Mouse (Mus musculus): ENCODE measurements around the gene Bsn.

Bsn gene

DNA sequence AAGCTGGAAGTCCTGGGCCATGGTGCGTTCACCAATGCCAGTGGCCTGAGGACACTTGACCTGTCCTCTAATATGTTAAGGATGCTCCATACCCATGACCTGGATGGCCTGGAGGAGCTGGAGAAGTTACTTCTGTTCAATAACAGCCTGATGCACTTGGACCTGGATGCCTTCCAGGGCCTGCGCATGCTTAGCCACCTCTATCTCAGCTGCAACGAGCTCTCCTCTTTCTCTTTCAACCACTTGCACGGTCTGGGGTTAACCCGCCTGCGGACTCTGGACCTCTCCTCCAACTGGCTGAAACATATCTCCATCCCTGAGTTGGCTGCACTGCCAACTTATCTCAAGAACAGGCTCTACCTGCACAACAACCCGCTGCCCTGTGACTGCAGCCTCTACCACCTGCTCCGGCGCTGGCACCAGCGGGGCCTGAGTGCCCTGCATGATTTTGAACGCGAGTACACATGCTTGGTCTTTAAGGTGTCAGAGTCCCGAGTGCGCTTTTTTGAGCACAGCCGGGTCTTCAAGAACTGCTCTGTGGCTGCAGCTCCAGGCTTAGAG, 136.4 kb downstream of the Bsn start:
- no peak for DNase-seq (ENCODE audit: low spot score)

DNA sequence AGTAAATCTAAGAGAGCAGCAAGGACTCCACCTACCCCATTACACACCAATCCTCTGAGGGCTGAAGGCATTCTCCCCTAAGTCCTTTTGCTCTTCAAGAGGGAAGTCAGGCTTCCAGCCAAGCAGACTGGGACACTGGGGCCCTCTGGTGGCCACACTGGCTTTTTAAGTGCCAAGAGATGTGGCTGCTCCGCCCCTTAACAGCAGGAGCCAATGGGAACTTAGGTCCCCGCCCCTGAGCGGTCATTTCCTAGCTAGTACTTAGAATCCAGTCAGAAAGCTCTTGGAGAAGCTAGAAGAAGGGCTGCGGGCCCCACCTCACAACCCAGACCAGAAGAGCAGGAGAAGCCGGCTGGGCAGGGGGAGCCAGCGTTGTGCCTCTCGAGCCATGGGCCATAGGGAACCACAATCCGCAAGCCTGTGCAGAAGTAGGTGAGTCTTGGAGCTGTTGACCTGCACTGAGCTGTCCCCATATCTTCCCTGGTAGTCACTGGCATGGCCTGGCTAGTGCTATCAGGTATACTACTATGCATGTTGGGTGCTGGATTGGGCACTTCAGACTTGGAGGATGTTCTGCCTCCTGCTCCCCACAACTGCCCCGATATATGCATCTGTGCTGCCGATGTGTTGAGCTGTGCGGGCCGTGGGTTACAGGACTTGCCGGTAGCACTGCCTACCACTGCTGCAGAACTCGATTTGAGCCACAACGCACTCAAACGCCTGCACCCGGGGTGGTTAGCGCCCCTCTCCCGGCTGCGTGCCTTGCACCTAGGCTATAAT, 137.1 kb downstream of the Bsn start, which contains the start of gene Amigo3:
Gene Amigo3, plus strand, starts transcription at position 275 of the 780 bp plus-strand sequence.
- peak; percentile 97 for DNase-seq (ENCODE audit: low spot score)

DNA sequence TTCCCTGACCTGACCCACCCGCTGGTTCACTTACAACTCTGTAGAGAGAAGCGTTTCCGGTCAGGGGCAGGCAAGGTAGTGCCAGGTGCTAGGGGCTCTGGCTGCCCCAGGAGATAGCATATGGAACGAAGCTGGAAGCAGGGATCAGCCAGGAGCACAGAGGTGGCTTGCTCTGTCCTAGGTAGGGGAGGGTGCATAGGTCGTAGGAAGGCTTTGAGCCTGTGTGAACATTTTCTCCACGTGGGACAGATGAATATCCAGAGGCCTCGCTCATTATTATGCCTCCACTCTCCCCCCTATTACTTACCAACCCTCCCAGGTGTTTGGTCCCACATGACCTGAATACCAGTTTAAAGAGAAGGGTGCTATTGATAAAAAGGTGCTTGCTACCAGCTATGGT, 137.8 kb downstream of the Bsn start:
- DNase-seq (ENCODE audit: low spot score): no peak

DNA sequence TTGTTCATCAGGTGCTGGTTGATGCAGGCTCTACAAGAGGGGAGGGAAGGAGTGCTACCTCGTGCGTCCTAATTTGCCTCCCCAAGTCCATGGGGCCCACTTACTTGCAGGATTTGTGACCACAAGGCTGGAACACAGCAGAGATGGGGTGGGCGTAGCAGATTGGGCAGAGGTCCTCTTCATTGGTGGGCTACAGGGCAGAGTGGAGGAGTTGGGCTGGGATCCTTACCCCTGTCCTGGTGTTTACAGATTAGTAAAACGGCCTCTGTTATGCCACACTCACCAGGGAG, 138.3 kb downstream of the Bsn start:
- DNase-seq (ENCODE audit: low spot score): no peak

DNA sequence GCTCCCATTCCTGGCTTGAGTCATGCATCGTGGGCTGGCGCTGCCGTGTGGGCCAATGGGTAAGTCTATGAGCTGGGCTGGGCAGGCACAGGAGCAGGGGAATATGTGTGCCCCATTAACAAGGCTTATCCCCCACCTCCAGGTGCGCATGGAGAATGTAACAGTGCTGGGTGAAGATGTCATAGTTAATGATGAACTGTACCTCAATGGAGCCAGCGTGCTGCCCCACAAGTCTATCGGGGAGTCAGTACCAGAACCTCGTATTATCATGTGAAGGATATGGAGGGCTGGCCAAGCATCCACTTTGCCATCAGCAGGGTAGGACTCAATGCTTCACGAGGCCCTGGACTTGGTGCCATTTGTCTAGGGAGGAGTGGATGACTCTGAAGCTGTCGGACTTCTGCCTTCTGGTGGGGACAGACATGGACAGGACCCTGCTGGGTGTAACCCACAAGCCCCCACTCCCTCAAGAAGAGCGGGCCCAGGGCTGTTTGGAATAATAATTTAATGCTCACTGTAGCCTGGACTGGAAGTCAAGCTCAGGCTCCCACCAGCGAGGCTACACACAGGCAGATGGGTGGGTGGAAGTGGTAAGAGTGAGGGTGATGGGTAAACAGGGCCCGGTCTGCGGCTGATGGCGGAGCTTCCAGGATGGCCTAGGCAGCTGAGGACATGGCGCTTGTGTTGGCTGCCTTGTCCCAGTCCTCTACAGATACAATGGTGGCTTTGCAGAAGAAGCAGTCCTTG, 138.8 kb downstream of the Bsn start:
- DNase-seq (ENCODE audit: low spot score): no peak

DNA sequence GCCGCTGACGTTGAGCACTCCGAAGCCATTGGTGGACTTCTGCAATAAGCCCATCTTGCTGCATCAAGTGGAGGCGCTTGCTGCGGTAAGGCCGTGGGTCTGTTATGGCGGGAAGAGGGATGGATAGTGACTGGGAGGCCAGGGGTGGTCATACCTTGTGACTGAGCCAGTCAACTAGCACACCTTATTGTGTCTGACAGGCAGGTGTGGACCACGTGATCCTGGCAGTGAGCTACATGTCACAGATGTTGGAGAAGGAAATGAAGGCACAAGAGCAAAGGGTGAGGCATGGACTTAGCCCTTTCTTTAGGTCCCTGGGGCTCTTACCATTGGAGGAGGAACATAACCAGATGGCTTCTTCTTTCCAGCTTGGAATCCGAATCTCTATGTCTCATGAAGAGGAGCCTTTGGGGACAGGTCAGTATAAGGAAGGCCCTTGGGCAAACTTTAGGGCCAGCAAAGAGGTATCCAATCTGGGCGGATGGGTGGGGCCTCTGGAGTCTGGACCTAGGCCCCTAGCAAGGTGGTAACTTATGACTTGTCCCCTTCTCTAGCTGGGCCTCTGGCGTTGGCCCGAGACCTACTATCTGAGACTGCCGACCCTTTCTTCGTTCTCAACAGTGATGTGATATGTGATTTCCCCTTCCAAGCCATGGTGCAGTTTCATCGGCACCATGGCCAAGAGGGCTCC, 140.5 kb downstream of the Bsn start:
- no peak for DNase-seq (ENCODE audit: low spot score)

DNA sequence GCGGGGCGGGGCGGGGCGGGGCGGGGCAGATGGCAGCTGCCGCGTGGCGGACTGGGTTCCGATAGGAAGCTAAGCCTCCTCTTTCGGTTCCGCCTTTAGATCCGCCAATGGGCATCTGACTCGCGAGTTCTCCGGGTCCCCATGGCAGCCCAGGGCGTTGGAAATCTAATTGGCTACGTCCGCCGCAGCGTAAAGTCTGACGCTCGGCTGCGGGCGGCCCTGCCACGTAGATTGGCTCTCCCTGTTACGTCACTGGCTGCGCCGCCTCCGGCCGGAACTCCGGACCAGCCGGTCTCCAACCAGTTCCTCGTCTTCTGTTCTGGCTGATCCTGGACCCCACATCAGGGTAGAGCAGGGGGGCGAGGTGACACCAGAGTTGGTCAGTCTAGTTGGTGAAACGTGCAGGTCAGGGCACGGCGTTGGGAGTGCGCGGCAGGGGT, 141.1 kb downstream of the Bsn start, which contains the start of gene Gmppb:
Gene Gmppb, plus strand, starts transcription at position 227 of the 440 bp plus-strand sequence.
- DNase-seq (ENCODE audit: low spot score): peak; percentile 91

DNA sequence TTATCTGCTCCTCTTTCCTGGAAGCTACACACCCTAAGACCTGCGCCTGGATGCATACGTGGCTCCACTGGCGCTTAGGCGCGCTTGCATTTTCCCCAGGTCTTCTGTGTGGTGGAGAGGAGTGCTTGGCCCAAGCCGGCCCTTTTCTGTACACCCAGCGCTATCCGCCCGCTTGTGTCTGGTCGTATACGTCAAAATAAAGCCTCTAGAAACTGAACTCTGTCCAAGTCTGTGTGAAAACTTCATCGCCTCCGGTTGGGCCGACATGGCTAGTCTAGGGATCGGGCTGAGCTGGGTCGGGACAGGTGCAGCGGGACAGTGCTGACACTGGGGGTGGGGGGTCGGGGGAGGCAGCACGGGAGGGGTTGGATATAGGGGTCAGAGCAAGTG, 141.6 kb downstream of the Bsn start:
- DNase-seq (ENCODE audit: low spot score): no peak

DNA sequence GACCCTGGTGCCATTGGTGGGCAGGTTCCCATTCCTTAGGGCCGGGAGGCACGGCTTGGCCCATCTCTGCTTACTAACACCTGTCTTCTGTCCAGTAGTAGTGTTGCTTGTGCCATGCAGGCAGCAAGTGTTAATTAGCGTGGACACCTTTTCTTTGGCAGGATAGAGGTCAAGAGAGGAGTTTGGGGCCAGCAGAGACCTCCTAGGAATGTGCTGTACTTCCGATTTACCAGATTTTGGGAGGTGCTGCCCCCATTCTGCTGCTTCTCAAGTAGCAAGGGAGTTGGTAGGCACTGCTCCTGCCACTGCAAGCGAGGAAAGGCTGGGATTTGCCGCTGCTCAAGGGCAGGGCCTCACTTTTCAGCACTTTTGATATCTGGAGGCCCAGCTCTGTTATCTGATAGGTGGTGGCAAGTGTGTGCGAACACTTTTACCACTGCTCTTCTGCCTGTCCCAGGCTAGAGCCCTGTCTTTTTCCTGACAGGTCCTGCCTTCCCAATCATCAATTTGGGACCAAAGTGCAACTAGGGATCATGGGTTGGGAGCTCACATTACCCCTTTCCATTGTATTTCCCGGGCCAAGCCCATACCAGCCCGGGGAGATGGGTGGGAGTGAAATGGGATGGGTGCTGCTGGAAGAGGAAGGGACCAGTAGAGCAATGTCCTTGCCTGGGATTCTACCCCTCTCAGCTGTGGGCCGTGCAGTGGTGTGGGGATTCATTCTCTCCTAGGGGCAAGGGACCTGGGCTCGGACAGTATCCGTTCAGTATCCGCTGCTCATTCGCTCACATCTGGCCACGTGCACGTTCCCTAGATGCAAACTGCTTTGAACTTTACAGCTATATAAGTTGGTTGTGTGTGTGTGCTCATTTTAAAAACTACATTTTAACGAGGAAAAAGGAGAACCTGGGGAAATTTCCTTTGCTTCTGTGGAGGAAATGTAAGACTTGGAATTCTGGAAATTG, 142.3 kb downstream of the Bsn start:
- no peak for DNase-seq (ENCODE audit: low spot score)

DNA sequence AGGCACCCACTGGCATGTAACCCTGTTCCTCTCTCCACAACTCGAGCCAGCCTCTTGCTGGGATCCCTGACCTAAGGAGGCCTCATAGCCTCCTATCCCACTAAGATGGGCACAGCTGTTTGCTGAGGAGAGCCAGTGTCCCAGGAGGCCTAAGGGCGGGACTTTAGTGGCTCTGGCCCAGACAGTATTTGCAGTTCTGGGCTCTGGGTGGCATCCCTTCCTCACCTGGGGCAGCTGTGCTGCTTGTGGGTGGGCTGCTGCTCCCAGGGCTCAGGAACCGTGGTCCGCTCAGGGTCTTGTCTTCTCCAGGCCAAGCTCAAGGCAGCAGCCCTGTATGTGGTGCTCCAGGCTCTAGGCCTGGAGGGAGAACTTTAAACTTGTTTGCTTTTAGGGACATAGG, 143.6 kb downstream of the Bsn start:
- no peak for DNase-seq (ENCODE audit: low spot score)
